Mouse (Mus musculus) small intestine, adult 2 months (tissue): ENCODE results near the gene Hmgb1. TPM values are rescaled to one million over a fixed set of nuclear protein-coding genes. Genes with fewer than 3 reads are reported as not detected.

Experiments used
- H3K27ac ChIP-seq: fragments of 200-500 bp; 2 replicates; pipeline ENCODE4 v1.5.1; 2012; ENCODE audit warnings: low read depth, low read length, control low read depth, inconsistent platforms; ENCODE audit not compliant: insufficient read depth
- H3K27me3 ChIP-seq: fragments of 200-500 bp; 2 replicates; pipeline ENCODE4 v1.6.1; 2012; ENCODE audit warnings: mild to moderate bottlenecking, moderate library complexity, low read length, inconsistent platforms; ENCODE audit not compliant: control insufficient read depth, insufficient read depth
- H3K36me3 ChIP-seq: fragments of 200-500 bp; 2 replicates; pipeline ENCODE4 v1.6.1; 2012; ENCODE audit warnings: mild to moderate bottlenecking, low read length, control low read depth, inconsistent platforms; ENCODE audit not compliant: control insufficient read depth, insufficient read depth
- H3K4me1 ChIP-seq: fragments of 200-500 bp; 2 replicates; pipeline ENCODE4 v1.6.1; 2012; ENCODE audit warnings: low read length, inconsistent platforms, mixed read lengths; ENCODE audit not compliant: control insufficient read depth, insufficient read depth, insufficient read length
- H3K4me3 ChIP-seq: fragments of 200-500 bp; 2 replicates; pipeline ENCODE4 v1.5.1; 2012; ENCODE audit warnings: low read depth, mild to moderate bottlenecking, control low read depth, inconsistent platforms, low read length, moderate library complexity
- CTCF ChIP-seq: fragments of 200-500 bp; IDR thresholded peaks from 2 replicates; pipeline ENCODE4 v1.5.1; 2012; ENCODE audit warnings: low read depth, mild to moderate bottlenecking, control low read depth, inconsistent platforms, low read length, moderate library complexity, mixed read lengths; ENCODE audit not compliant: insufficient replicate concordance, insufficient read length; ENCODE audit errors: extremely low read depth
- POLR2A ChIP-seq: fragments of 200-500 bp; IDR thresholded peaks from 2 replicates; pipeline ENCODE4 v1.6.1; 2012; ENCODE audit warnings: low read depth, mild to moderate bottlenecking, control low read depth, inconsistent platforms, low read length, moderate library complexity
- WGBS: fragments of 180-500 bp; shearing (Covaris S2); methylation state at CpG from one replicate; pipeline ENCODE4 v1.1.7; 2018; 5-methylcytosine and 5-hydroxymethylcytosine counted together
- polyA plus RNA-seq: library from polyadenylated mRNA; depleted of rRNA; stranded (reverse); fragments of >200 nt; gene quantifications from 2 replicates; pipeline ENCODE4 v1.2.3, GENCODE M21; 2012

The Hmgb1 gene
- polyA plus RNA-seq, 1 experiment: 5.2 TPM

- Histone ChIP-seq H3K27ac (no peak overlapping the region), H3K4me3 (no peak overlapping the region), H3K4me1 (no peaks in the 10 kb centered on the region), H3K36me3 (peaks cover 52% of the 10 kb centered on the region), H3K27me3 (no peaks in the 10 kb centered on the region)
- 89% methylated on average over 5 of the region's 5 CpGs for WGBS
- TF ChIP-seq POLR2A: no peak
These were observed 22.0 kb upstream of the Hmgb1 start for GRCm38 (mm10) chr5:149206286-149206685.

GRCm38 (mm10) chr5:149205265-149205664 is 21.0 kb upstream of the Hmgb1 start:
- H3K27me3 ChIP-seq: no peaks in the 10 kb centered on the region
- no peaks in the 10 kb centered on the region for H3K4me1 ChIP-seq
- TF ChIP-seq POLR2A: no peak
- no peak for TF ChIP-seq CTCF
- 88% methylated on average over 8 of the region's 8 CpGs for WGBS
- H3K27ac ChIP-seq: no peak overlapping the region
- peaks cover 50% of the 10 kb centered on the region for H3K36me3 ChIP-seq
- no peak overlapping the region for H3K4me3 ChIP-seq

- Histone ChIP-seq H3K27ac (no peak overlapping the region), H3K27me3 (no peaks in the 10 kb centered on the region), H3K36me3 (peaks cover 48% of the 10 kb centered on the region), H3K4me1 (no peaks in the 10 kb centered on the region), H3K4me3 (no peak overlapping the region)
- TF ChIP-seq CTCF (no peak), POLR2A (no peak)
- 75% methylated on average over 7 of the region's 7 CpGs for WGBS
These were observed 20.5 kb upstream of the Hmgb1 start for GRCm38 (mm10) chr5:149204822-149205221.

GRCm38 (mm10) chr5:149203796-149204375 is 19.6 kb upstream of the Hmgb1 start:
- 82% methylated on average over 4 of the region's 4 CpGs for WGBS
- TF ChIP-seq POLR2A: no peak
- no peak for TF ChIP-seq CTCF
- peaks cover 53% of the 10 kb centered on the region for H3K36me3 ChIP-seq

GRCm38 (mm10) chr5:149202941-149203340 is 18.7 kb upstream of the Hmgb1 start:
- no peaks in the 10 kb centered on the region for H3K27me3 ChIP-seq
- TF ChIP-seq CTCF: no peak
- no peak for TF ChIP-seq POLR2A
- no peaks in the 10 kb centered on the region for H3K4me1 ChIP-seq
- peaks cover 54% of the 10 kb centered on the region for H3K36me3 ChIP-seq
- 72% methylated on average over 5 of the region's 5 CpGs for WGBS
- no peak overlapping the region for H3K4me3 ChIP-seq
- no peak overlapping the region for H3K27ac ChIP-seq

More at GRCm38 (mm10) chr5:149203796-149204375, 19.6 kb upstream of the Hmgb1 start:
- H3K27ac ChIP-seq: no peak overlapping the region
- H3K4me3 ChIP-seq: no peak overlapping the region
- no peaks in the 10 kb centered on the region for H3K4me1 ChIP-seq
- H3K27me3 ChIP-seq: no peaks in the 10 kb centered on the region

- no peak overlapping the region for H3K27ac ChIP-seq
- peaks cover 49% of the 10 kb centered on the region for H3K36me3 ChIP-seq
- WGBS: 62% methylated on average over 1 of the region's 1 CpGs
- no peaks in the 10 kb centered on the region for H3K4me1 ChIP-seq
- no peak overlapping the region for H3K4me3 ChIP-seq
- TF ChIP-seq CTCF (no peak), POLR2A (no peak)
- H3K27me3 ChIP-seq: no peaks in the 10 kb centered on the region
These were observed 14.5 kb upstream of the Hmgb1 start for GRCm38 (mm10) chr5:149198782-149199181.

- TF ChIP-seq CTCF (no peak), POLR2A (no peak)
- H3K36me3 ChIP-seq: peaks cover 40% of the 10 kb centered on the region
- H3K4me3 ChIP-seq: no peak overlapping the region
- H3K27me3 ChIP-seq: no peaks in the 10 kb centered on the region
- H3K4me1 ChIP-seq: no peaks in the 10 kb centered on the region
- WGBS: 10% methylated on average over 1 of the region's 1 CpGs
- H3K27ac ChIP-seq: no peak overlapping the region
These were observed 12.3 kb upstream of the Hmgb1 start for GRCm38 (mm10) chr5:149196611-149197010.

- WGBS: 92% methylated on average over 1 of the region's 1 CpGs
- H3K36me3 ChIP-seq: peaks cover 38% of the 10 kb centered on the region
These were observed 5.9 kb upstream of the Hmgb1 start for GRCm38 (mm10) chr5:149190160-149190559.

More at GRCm38 (mm10) chr5:149190160-149190559, 5.9 kb upstream of the Hmgb1 start:
- TF ChIP-seq POLR2A (no peak), CTCF (no peak)
- Histone ChIP-seq H3K4me3 (no peak overlapping the region), H3K27ac (no peak overlapping the region), H3K4me1 (no peaks in the 10 kb centered on the region; the same call in none of the 2 replicates), H3K27me3 (no peaks in the 10 kb centered on the region)
